Mouse (Mus musculus): ENCODE data around the gene Myrip. TPM values are rescaled to one million over a fixed set of nuclear protein-coding genes. Genes with fewer than 3 reads are reported as not detected.
A peak's percentile ranks its signal among the peaks of the same experiment; 100 is the strongest.

Myrip gene
- polyA plus RNA-seq, 1 experiment from 2014 or later: 7.3 TPM

DNA sequence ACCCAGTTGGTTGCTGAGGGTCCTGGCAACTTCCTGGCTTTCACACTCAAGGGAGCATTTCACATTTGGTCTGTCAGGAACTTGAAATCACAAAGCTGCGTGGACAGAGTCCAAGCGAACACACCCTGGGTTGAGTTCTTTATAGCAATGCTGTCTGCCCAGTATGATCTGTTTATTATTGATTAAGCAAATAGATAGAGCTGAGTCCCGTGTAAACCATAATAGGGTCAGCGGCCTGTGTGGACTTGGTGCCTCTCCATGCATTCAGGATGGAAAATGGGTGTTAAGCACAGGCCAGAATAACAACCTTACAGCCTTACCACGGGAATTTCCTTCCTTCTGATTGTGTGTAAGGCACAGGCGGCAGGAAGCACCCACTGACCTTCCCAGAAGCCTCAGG, 49.0 kb downstream of the Myrip start:
- no peak overlapping the region for H3K9ac ChIP-seq (ENCODE audit: low read depth, low read length)

DNA sequence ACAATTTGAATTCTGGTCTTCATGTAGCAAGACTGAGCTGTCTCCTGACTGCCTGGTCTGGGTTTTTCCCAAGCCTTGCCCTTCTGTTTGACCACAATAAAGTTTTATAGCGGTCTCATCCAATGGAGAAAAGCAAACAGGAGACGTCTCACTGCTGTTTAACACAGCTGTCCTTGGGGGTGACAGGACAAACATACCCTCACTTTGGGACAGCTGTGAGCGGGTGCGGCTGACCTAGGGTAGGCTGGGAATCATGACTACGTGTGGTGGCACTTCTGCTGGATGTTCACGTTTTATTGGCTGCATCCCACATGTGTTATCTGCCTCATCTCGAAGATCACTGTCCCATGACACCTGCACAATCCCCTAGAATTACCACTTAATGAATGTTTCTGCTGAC, 49.7 kb downstream of the Myrip start:
- 66% methylated on average over 7 of the region's 7 CpGs for WGBS
- ATAC-seq: no peak
- no peaks in the 10 kb centered on the region for H3K27me3 ChIP-seq (replicated peaks; ENCODE audit: control insufficient read depth, insufficient read depth, low read length)
- H3K9me3 ChIP-seq (ENCODE audit: control insufficient read depth, low read length): peaks cover 2% of the 10 kb centered on the region; the same call in 1 of the 2 replicates
- no peaks in the 10 kb centered on the region for H3K36me3 ChIP-seq (ENCODE audit: control insufficient read depth, insufficient read depth, low read length)
- no peak overlapping the region for H3K4me2 ChIP-seq (ENCODE audit: low read length)
- H3K4me3 ChIP-seq (ENCODE audit: low read length): no peak overlapping the region
- H3K9ac ChIP-seq (ENCODE audit: low read depth, low read length): no peak overlapping the region
- peaks cover 9% of the 10 kb centered on the region for H3K4me1 ChIP-seq (ENCODE audit: control insufficient read depth, insufficient read depth, low read depth, low read length)
- no peak overlapping the region for H3K27ac ChIP-seq (ENCODE audit: low read depth, low read length)

More for the DNA sequence above, 49.0 kb downstream of the Myrip start:
- WGBS: 58% methylated on average over 6 of the region's 6 CpGs
- Histone ChIP-seq H3K4me2 (ENCODE audit: low read length) (no peak overlapping the region), H3K4me1 (ENCODE audit: control insufficient read depth, insufficient read depth, low read depth, low read length) (peaks cover 14% of the 10 kb centered on the region), H3K27ac (ENCODE audit: low read depth, low read length) (peak overlapping the region; percentile 29; the same call in 1 of the 2 replicates), H3K27me3 (replicated peaks; ENCODE audit: control insufficient read depth, insufficient read depth, low read length) (no peaks in the 10 kb centered on the region), H3K4me3 (ENCODE audit: low read length) (no peak overlapping the region), H3K36me3 (ENCODE audit: control insufficient read depth, insufficient read depth, low read length) (no peaks in the 10 kb centered on the region), H3K9me3 (ENCODE audit: control insufficient read depth, low read length) (peaks cover 2% of the 10 kb centered on the region; the same call in 1 of the 2 replicates)
- ATAC-seq: no peak

GRCm38 (mm10) chr9:120351474-120351873, 50.2 kb downstream of the Myrip start:
- no peak for ATAC-seq
- Histone ChIP-seq H3K4me2 (ENCODE audit: low read length) (no peak overlapping the region), H3K27ac (ENCODE audit: low read depth, low read length) (no peak overlapping the region), H3K27me3 (replicated peaks; ENCODE audit: control insufficient read depth, insufficient read depth, low read length) (no peaks in the 10 kb centered on the region), H3K36me3 (ENCODE audit: control insufficient read depth, insufficient read depth, low read length) (no peaks in the 10 kb centered on the region), H3K4me3 (ENCODE audit: low read length) (no peak overlapping the region), H3K9me3 (ENCODE audit: control insufficient read depth, low read length) (peaks cover 2% of the 10 kb centered on the region; the same call in 1 of the 2 replicates), H3K4me1 (ENCODE audit: control insufficient read depth, insufficient read depth, low read depth, low read length) (peaks cover 8% of the 10 kb centered on the region), H3K9ac (ENCODE audit: low read depth, low read length) (no peak overlapping the region)
- WGBS: 85% methylated on average over 8 of the region's 8 CpGs

GRCm38 (mm10) chr9:120353036-120353435, 51.7 kb downstream of the Myrip start:
- 91% methylated on average over 4 of the region's 4 CpGs for WGBS
- Histone ChIP-seq H3K36me3 (ENCODE audit: control insufficient read depth, insufficient read depth, low read length) (no peaks in the 10 kb centered on the region), H3K9ac (ENCODE audit: low read depth, low read length) (no peak overlapping the region), H3K27ac (ENCODE audit: low read depth, low read length) (no peak overlapping the region), H3K4me3 (ENCODE audit: low read length) (no peak overlapping the region), H3K4me2 (ENCODE audit: low read length) (no peak overlapping the region), H3K27me3 (replicated peaks; ENCODE audit: control insufficient read depth, insufficient read depth, low read length) (no peaks in the 10 kb centered on the region), H3K4me1 (ENCODE audit: control insufficient read depth, insufficient read depth, low read depth, low read length) (peaks cover 8% of the 10 kb centered on the region), H3K9me3 (ENCODE audit: control insufficient read depth, low read length) (peaks cover 2% of the 10 kb centered on the region; the same call in 1 of the 2 replicates)
- ATAC-seq: no peak

DNA sequence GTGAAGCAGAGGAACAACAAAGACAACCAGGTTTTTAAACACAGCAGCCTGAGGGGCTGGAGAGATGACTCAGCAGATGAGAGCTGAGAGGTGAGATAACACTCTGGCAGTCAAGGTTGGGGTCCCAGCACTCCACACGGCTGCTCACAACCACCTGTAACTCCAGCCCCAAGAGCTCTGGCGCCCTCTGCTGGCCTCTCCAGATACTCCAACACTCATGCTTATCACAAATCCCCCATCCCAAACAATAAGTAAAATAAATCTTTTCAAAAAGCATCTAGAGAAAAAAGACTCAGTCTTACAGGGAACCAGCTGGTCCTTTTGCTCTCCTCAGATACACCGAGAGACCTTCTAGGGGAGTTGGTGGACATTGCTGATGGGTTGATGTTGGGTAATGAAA, 52.7 kb downstream of the Myrip start:
- ATAC-seq: no peak
- WGBS: 80% methylated on average over 3 of the region's 3 CpGs

GRCm38 (mm10) chr9:120354550-120355345, 53.4 kb downstream of the Myrip start:
- WGBS: 91% methylated on average over 12 of the region's 12 CpGs
- no peak overlapping the region for H3K4me3 ChIP-seq (ENCODE audit: low read length)
- no peak for ATAC-seq

More for the DNA sequence above, 52.7 kb downstream of the Myrip start:
- H3K4me1 ChIP-seq (ENCODE audit: control insufficient read depth, insufficient read depth, low read depth, low read length): peaks cover 5% of the 10 kb centered on the region
- H3K4me3 ChIP-seq (ENCODE audit: low read length): no peak overlapping the region
- no peak overlapping the region for H3K9ac ChIP-seq (ENCODE audit: low read depth, low read length)
- H3K36me3 ChIP-seq (ENCODE audit: control insufficient read depth, insufficient read depth, low read length): no peaks in the 10 kb centered on the region
- H3K27me3 ChIP-seq (replicated peaks; ENCODE audit: control insufficient read depth, insufficient read depth, low read length): no peaks in the 10 kb centered on the region
- no peak overlapping the region for H3K27ac ChIP-seq (ENCODE audit: low read depth, low read length)
- no peak overlapping the region for H3K4me2 ChIP-seq (ENCODE audit: low read length)
- peaks cover 2% of the 10 kb centered on the region; the same call in 1 of the 2 replicates for H3K9me3 ChIP-seq (ENCODE audit: control insufficient read depth, low read length)

DNA sequence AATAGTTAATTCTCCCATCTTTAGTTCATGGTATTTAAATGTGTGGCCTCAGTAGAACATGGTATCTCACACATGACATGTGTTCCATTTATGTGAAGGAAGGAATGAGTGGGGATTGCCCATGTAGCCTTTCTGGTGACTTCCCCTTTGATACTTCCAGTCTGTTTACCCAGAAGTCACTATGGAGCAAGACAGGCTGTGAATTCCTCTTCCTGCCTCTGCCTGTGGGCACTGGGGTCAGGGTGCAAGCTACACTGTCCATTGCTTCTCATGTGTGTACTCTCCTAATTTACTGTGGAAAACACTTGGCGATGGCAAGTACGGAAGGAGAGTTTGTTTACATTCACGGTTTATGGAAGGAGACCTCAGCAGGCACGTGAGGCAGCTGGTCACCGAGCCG, 55.2 kb downstream of the Myrip start:
- peaks cover 2% of the 10 kb centered on the region; the same call in 1 of the 2 replicates for H3K9me3 ChIP-seq (ENCODE audit: control insufficient read depth, low read length)
- no peak overlapping the region for H3K4me2 ChIP-seq (ENCODE audit: low read length)
- H3K27me3 ChIP-seq (replicated peaks; ENCODE audit: control insufficient read depth, insufficient read depth, low read length): no peaks in the 10 kb centered on the region
- H3K27ac ChIP-seq (ENCODE audit: low read depth, low read length): no peak overlapping the region
- no peak overlapping the region for H3K4me3 ChIP-seq (ENCODE audit: low read length)
- no peak overlapping the region for H3K9ac ChIP-seq (ENCODE audit: low read depth, low read length)
- no peak for ATAC-seq
- WGBS: 86% methylated on average over 6 of the region's 6 CpGs
- H3K36me3 ChIP-seq (ENCODE audit: control insufficient read depth, insufficient read depth, low read length): no peaks in the 10 kb centered on the region
- H3K4me1 ChIP-seq (ENCODE audit: control insufficient read depth, insufficient read depth, low read depth, low read length): 0 out of 2 replicates have a peak, but pooled peaks cover 2% of the 10 kb centered on the region

More at GRCm38 (mm10) chr9:120354550-120355345, 53.4 kb downstream of the Myrip start:
- Histone ChIP-seq H3K27me3 (replicated peaks; ENCODE audit: control insufficient read depth, insufficient read depth, low read length) (no peaks in the 10 kb centered on the region), H3K4me1 (ENCODE audit: control insufficient read depth, insufficient read depth, low read depth, low read length) (no peaks in the 10 kb centered on the region; the same call in 1 of the 2 replicates), H3K9ac (ENCODE audit: low read depth, low read length) (no peak overlapping the region), H3K27ac (ENCODE audit: low read depth, low read length) (no peak overlapping the region), H3K4me2 (ENCODE audit: low read length) (no peak overlapping the region), H3K36me3 (ENCODE audit: control insufficient read depth, insufficient read depth, low read length) (no peaks in the 10 kb centered on the region), H3K9me3 (ENCODE audit: control insufficient read depth, low read length) (peaks cover 2% of the 10 kb centered on the region; the same call in 1 of the 2 replicates)

DNA sequence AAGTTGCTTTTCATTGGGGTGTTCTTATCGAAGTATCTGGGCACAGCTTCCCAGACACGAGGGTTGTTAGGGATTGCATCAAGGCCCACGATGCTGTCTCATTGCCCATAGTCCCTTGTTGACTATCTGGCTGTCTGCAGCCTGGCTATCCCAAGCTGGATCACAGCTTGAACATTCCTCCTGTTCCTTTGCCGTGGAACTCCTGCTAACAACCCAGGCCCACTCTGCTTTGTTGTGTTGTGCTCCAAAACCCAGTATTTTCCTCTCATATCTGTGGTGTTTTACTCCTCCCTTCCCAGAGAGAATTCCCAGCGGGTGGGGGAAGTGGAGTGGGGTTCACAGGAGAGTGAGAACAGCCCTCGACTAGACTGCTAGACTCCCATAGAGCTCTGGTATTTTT, 56.7 kb downstream of the Myrip start:
- Histone ChIP-seq H3K36me3 (ENCODE audit: control insufficient read depth, insufficient read depth, low read length) (no peaks in the 10 kb centered on the region), H3K9ac (ENCODE audit: low read depth, low read length) (no peak overlapping the region), H3K4me1 (ENCODE audit: control insufficient read depth, insufficient read depth, low read depth, low read length) (0 out of 2 replicates have a peak, but pooled peaks cover 2% of the 10 kb centered on the region), H3K4me2 (ENCODE audit: low read length) (no peak overlapping the region), H3K4me3 (ENCODE audit: low read length) (no peak overlapping the region), H3K9me3 (ENCODE audit: control insufficient read depth, low read length) (peaks cover 2% of the 10 kb centered on the region; the same call in 1 of the 2 replicates), H3K27me3 (replicated peaks; ENCODE audit: control insufficient read depth, insufficient read depth, low read length) (no peaks in the 10 kb centered on the region), H3K27ac (ENCODE audit: low read depth, low read length) (no peak overlapping the region)
- ATAC-seq: no peak
- 82% methylated on average over 6 of the region's 6 CpGs for WGBS

DNA sequence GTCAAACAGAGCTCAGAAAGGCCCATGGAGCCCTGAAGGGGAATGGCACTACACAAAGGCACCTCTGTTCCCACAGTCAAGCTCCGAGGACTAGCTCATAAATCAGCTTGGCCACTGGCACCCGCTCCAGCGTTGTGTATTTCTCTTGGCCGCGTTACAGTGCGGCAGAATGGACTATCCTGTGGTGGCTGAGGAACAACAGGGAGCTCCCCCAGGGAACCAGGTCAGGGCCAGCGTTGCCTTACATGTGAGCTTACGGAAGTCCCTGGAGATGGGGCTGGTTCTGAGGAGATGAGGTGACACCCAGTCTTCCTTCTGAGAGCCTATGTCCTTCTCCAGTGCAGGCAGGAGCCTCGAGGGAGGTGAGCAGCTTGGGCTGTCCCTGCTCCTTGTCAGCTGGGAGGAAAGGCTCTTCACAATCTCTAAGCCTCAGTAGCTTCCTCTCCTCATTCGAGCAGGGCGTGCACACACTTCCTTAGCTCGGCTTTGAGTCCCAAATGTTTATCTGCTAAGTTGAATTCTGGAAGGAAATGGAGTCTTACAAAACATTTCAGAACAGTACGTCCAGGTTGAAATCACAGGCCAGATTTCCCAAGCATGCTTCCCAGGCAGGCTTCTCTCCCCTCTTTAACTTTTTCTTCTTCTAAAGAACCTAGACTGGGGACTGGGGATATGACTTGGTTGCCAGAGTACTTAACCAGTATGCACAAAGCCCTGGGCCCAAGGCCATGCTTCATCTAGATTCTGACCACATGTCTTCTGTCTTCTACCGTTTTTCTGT, 59.3 kb downstream of the Myrip start:
- Histone ChIP-seq H3K4me2 (ENCODE audit: low read length) (no peak overlapping the region), H3K36me3 (ENCODE audit: control insufficient read depth, insufficient read depth, low read length) (no peaks in the 10 kb centered on the region), H3K9ac (ENCODE audit: low read depth, low read length) (no peak overlapping the region), H3K4me1 (ENCODE audit: control insufficient read depth, insufficient read depth, low read depth, low read length) (0 out of 2 replicates have a peak, but pooled peaks cover 2% of the 10 kb centered on the region), H3K9me3 (ENCODE audit: control insufficient read depth, low read length) (no peaks in the 10 kb centered on the region), H3K27ac (ENCODE audit: low read depth, low read length) (peak overlapping the region; percentile 75), H3K27me3 (replicated peaks; ENCODE audit: control insufficient read depth, insufficient read depth, low read length) (no peaks in the 10 kb centered on the region), H3K4me3 (ENCODE audit: low read length) (no peak overlapping the region)
- ATAC-seq: peak; percentile 88
- WGBS: 59% methylated on average over 14 of the region's 14 CpGs
